Mouse (Mus musculus): ENCODE data around the gene Emc9. TPM values are rescaled to one million over a fixed set of nuclear protein-coding genes. Genes with fewer than 3 reads are reported as not detected.

Gene Emc9
- polyA plus RNA-seq, 1 experiment from 2014 or later: 16.6 TPM

DNA sequence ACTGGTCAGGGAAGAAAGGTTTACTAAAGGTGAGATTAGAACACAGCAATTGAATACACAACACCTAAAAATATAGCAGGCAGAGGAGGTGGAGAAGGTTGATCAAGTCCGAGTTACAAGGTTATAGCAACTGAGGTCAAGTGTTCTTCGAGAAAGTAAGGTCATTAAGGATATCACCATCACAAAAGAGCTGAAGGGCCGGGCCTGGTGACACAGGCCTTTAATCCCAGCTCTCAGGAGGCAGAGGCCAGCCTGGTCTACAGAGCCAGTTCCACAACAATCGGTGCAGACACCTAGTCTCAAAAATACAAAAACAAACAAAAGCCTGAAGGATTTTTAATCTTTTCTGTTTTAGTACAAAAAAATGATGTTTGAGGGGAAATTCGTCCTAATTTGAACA, 33.8 kb downstream of the Emc9 start:
- 67% methylated on average over 5 of the region's 5 CpGs for WGBS
- Histone ChIP-seq H3K4me3 (replicated peaks; ENCODE audit: low read depth, low read length) (no peak overlapping the region), H3K27me3 (ENCODE audit: insufficient read depth, low read length) (no peaks in the 10 kb centered on the region), H3K9ac (ENCODE audit: low read depth, low read length) (no peak overlapping the region), H3K4me2 (ENCODE audit: low read length) (no peak overlapping the region), H3K27ac (no peak overlapping the region), H3K36me3 (ENCODE audit: insufficient read depth, low read length) (peaks cover 25% of the 10 kb centered on the region), H3K9me3 (replicated peaks; ENCODE audit: low read length) (no peaks in the 10 kb centered on the region), H3K4me1 (replicated peaks; ENCODE audit: insufficient read depth, low read length) (no peaks in the 10 kb centered on the region)
- DNase-seq (ENCODE audit: low spot score): no peak
- ATAC-seq (replicated peaks; ENCODE audit: low FRiP score, low read depth): no peak
- TF ChIP-seq CTCF (IDR thresholded peaks at IDR 0.05; ENCODE audit: low read depth): no peak

DNA sequence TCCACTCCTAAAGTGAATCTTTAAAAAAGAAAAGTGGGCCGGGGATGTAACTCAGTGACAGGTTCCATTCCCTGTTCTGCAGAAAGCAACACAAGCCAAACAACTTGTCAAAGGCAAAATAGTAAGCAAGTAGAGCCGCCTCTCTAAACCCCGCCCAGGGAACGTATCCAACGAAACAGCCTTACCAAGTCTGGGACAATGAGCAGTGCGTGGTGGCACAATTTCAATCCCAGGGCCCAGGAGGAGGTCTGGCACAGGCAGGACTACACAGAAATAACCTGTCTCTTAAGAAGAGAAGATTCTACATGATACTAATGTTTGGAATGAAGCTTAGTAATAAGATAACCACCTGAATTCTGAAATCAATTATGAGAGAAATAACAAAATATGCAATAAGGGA, 34.9 kb downstream of the Emc9 start:
- no peak for DNase-seq (ENCODE audit: low spot score)
- peaks cover 36% of the 10 kb centered on the region for H3K36me3 ChIP-seq (ENCODE audit: insufficient read depth, low read length)
- no peaks in the 10 kb centered on the region for H3K4me1 ChIP-seq (replicated peaks; ENCODE audit: insufficient read depth, low read length)
- no peaks in the 10 kb centered on the region for H3K9me3 ChIP-seq (replicated peaks; ENCODE audit: low read length)
- 87% methylated on average over 6 of the region's 6 CpGs for WGBS
- no peak overlapping the region for H3K4me3 ChIP-seq (replicated peaks; ENCODE audit: low read depth, low read length)
- no peak overlapping the region for H3K27ac ChIP-seq
- no peak for ATAC-seq (replicated peaks; ENCODE audit: low FRiP score, low read depth)
- TF ChIP-seq CTCF (IDR thresholded peaks at IDR 0.05; ENCODE audit: low read depth): no peak
- no peak overlapping the region for H3K9ac ChIP-seq (ENCODE audit: low read depth, low read length)
- no peaks in the 10 kb centered on the region for H3K27me3 ChIP-seq (ENCODE audit: insufficient read depth, low read length)
- H3K4me2 ChIP-seq (ENCODE audit: low read length): no peak overlapping the region

- Histone ChIP-seq H3K27ac (no peak overlapping the region), H3K9ac (ENCODE audit: low read depth, low read length) (no peak overlapping the region), H3K27me3 (ENCODE audit: insufficient read depth, low read length) (no peaks in the 10 kb centered on the region), H3K4me3 (replicated peaks; ENCODE audit: low read depth, low read length) (no peak overlapping the region), H3K4me1 (replicated peaks; ENCODE audit: insufficient read depth, low read length) (peaks cover 11% of the 10 kb centered on the region), H3K4me2 (ENCODE audit: low read length) (no peak overlapping the region), H3K9me3 (replicated peaks; ENCODE audit: low read length) (no peaks in the 10 kb centered on the region), H3K36me3 (ENCODE audit: insufficient read depth, low read length) (peaks cover 55% of the 10 kb centered on the region)
- no peak for DNase-seq (ENCODE audit: low spot score)
- ATAC-seq (replicated peaks; ENCODE audit: low FRiP score, low read depth): no peak
- 77% methylated on average over 9 of the region's 9 CpGs for WGBS
- no peak for TF ChIP-seq CTCF (IDR thresholded peaks at IDR 0.05; ENCODE audit: low read depth)
Observed at GRCm38 (mm10) chr14:55544334-55544733, 40.8 kb downstream of the Emc9 start.

DNA sequence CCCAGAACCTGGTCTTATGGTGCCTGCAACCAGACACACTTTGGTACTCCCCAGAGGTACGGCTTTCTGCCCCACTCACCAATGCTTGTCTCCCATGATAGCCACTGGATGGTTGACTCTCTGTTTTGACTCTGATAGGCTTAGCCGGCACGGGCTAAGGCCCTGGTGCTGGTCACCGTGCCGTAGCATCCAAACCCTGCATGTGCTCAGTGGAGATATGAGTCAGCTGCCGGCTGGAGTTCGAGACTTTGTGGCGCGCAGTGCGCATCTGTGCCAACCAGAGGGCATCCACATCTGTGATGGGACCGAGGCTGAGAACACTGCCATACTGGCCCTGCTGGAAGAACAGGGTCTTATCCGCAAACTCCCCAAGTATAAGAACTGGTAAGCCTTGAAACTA, 42.8 kb downstream of the Emc9 start:
- Histone ChIP-seq H3K9me3 (replicated peaks; ENCODE audit: low read length) (no peaks in the 10 kb centered on the region), H3K27ac (no peak overlapping the region), H3K9ac (ENCODE audit: low read depth, low read length) (no peak overlapping the region), H3K4me2 (ENCODE audit: low read length) (no peak overlapping the region), H3K27me3 (ENCODE audit: insufficient read depth, low read length) (no peaks in the 10 kb centered on the region), H3K4me1 (replicated peaks; ENCODE audit: insufficient read depth, low read length) (peaks cover 11% of the 10 kb centered on the region), H3K36me3 (ENCODE audit: insufficient read depth, low read length) (peaks cover 35% of the 10 kb centered on the region), H3K4me3 (replicated peaks; ENCODE audit: low read depth, low read length) (no peak overlapping the region)
- DNase-seq (ENCODE audit: low spot score) (no peak), ATAC-seq (replicated peaks; ENCODE audit: low FRiP score, low read depth) (no peak)
- 97% methylated on average over 12 of the region's 12 CpGs for WGBS
- TF ChIP-seq CTCF (IDR thresholded peaks at IDR 0.05; ENCODE audit: low read depth): no peak

DNA sequence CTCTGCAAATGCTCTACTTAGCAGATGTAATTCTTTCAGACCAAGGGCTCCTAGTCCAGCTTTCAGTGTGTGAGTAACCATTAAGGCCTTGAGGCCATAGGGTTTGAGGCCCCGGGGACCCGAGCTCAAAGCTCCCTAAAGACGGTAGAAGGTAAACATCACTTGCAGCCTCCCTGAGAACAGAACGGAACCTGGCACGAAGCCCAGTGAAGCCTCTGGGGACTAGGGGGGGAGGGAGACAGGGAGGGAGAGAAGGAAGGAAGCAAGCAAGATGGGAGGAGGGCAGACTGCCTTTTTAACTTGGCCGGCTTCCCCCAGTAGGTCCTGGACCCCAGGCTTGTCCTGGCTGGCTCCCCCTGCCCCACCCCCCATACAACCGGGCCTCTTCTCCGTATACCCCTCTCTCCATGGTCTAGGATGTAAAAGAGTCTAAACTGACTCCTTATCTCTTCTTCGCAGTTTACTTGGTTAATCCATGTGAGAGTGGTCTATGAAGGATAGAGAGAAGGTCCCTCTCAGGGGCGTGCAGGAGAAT, 44.2 kb downstream of the Emc9 start:
- Histone ChIP-seq H3K4me1 (replicated peaks; ENCODE audit: insufficient read depth, low read length) (peaks cover 11% of the 10 kb centered on the region), H3K27me3 (ENCODE audit: insufficient read depth, low read length) (no peaks in the 10 kb centered on the region), H3K27ac (peak overlapping the region; percentile 94), H3K4me2 (ENCODE audit: low read length) (peak overlapping the region; percentile 75), H3K9me3 (replicated peaks; ENCODE audit: low read length) (no peaks in the 10 kb centered on the region), H3K36me3 (ENCODE audit: insufficient read depth, low read length) (peaks cover 26% of the 10 kb centered on the region), H3K4me3 (replicated peaks; ENCODE audit: low read depth, low read length) (peak overlapping the region; percentile 70), H3K9ac (ENCODE audit: low read depth, low read length) (peak overlapping the region; percentile 74)
- DNase-seq (ENCODE audit: low spot score) (peak; percentile 76), ATAC-seq (replicated peaks; ENCODE audit: low FRiP score, low read depth) (peak; percentile 27)
- whole genome bisulfite sequencing: 4% methylated on average over 10 of the region's 10 CpGs
- no peak for TF ChIP-seq CTCF (IDR thresholded peaks at IDR 0.05; ENCODE audit: low read depth)

DNA sequence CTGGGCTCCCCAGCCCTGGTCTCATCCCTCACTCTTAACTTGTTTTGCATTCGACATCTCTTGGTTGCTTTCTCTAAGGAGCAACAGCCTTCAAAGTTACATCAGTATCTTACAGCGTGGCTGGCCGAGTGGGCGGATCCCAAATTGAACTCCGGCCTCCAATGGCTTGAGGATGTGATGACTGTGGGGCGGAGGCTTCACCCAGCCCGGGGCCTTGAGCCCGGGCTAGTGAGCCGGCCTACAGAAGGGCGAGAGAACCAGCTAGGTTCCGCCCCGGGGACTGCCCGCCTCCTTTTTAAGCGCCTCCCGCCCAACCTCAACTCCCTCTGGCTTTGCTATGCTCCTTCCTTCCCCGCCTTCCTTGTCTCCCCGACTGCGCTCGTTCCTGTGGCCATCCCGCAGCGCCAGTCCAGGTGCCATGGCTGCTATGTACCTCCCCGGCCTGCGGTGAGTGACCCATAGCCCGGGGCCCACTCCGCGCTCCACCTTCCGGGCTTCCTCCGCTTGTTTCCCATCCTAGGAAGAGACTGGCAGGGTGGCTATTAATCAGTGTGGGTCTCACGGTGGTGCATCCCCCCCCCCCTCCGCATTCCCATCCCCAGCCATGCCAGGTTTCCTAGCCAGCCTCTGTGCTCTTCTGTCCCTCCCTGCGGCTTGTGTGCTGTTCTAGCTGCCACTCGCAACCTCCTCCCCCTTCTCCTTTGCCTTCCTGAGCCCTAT, 44.9 kb downstream of the Emc9 start, which contains the start of gene Pck2:
Gene Pck2, plus strand, starts transcription at position 200 of the 720 bp plus-strand sequence.
- ATAC-seq (replicated peaks; ENCODE audit: low FRiP score, low read depth) (peak; percentile 95), DNase-seq (ENCODE audit: low spot score) (peak; percentile 97)
- Histone ChIP-seq H3K27ac (peak within 1 kb of the TSS; percentile 94), H3K9me3 (replicated peaks; ENCODE audit: low read length) (no peaks in the 10 kb centered on the region), H3K4me2 (ENCODE audit: low read length) (peak within 1 kb of the TSS; percentile 75), H3K4me1 (replicated peaks; ENCODE audit: insufficient read depth, low read length) (peaks cover 11% of the 10 kb centered on the region), H3K27me3 (ENCODE audit: insufficient read depth, low read length) (no peaks in the 10 kb centered on the region), H3K36me3 (ENCODE audit: insufficient read depth, low read length) (peaks cover 21% of the 10 kb centered on the region), H3K9ac (ENCODE audit: low read depth, low read length) (peak within 1 kb of the TSS; percentile 74), H3K4me3 (replicated peaks; ENCODE audit: low read depth, low read length) (peak within 1 kb of the TSS; percentile 70)
- WGBS: under 1% methylated on average over 31 of the region's 32 CpGs
- no peak for TF ChIP-seq CTCF (IDR thresholded peaks at IDR 0.05; ENCODE audit: low read depth)

Measured in kidney, postnatal 0 days (tissue).